Mouse (Mus musculus): Measurements from ENCODE around the gene Rtp3. TPM values are rescaled to one million over a fixed set of nuclear protein-coding genes. Genes with fewer than 3 reads are reported as not detected.

The Rtp3 gene
- not detected in 2 replicates for polyA plus RNA-seq (2015; fragmentation: Nextera tagmentation; extraction: Ambion mirVana)

GRCm38 (mm10) chr9:110990204-110990603, at the start of gene Rtp3:
TSS of gene Rtp3 (minus strand) at chr9:110990583.
- H3K27ac ChIP-seq (replicated peaks), result no peak within 1 kb of the TSS
- no peak within 1 kb of the TSS for H3K4me2 ChIP-seq (replicated peaks)
- ATAC-seq (replicated peaks), result no peak
- no peaks in the 10 kb centered on the region for H3K4me1 ChIP-seq
- no peaks in the 10 kb centered on the region for H3K9me3 ChIP-seq
- H3K27me3 ChIP-seq, result no peaks in the 10 kb centered on the region
- 71% methylated on average over 6 of the region's 6 CpGs for WGBS
- no peak within 1 kb of the TSS for H3K9ac ChIP-seq (replicated peaks)
- H3K36me3 ChIP-seq, result no peaks in the 10 kb centered on the region
- H3K4me3 ChIP-seq, result no peak within 1 kb of the TSS

GRCm38 (mm10) chr9:111039966-111040365, 49.6 kb upstream of the Rtp3 start:
- H3K27ac ChIP-seq (replicated peaks), result no peak overlapping the region
- no peaks in the 10 kb centered on the region for H3K9me3 ChIP-seq
- H3K4me3 ChIP-seq, result no peak overlapping the region
- no peak overlapping the region for H3K4me2 ChIP-seq (replicated peaks)
- H3K36me3 ChIP-seq, result no peaks in the 10 kb centered on the region
- no peaks in the 10 kb centered on the region for H3K4me1 ChIP-seq
- no peak for ATAC-seq (replicated peaks)
- no peaks in the 10 kb centered on the region for H3K27me3 ChIP-seq
- 82% methylated on average over 4 of the region's 4 CpGs for WGBS
- no peak overlapping the region for H3K9ac ChIP-seq (replicated peaks)

- ATAC-seq (replicated peaks), result no peak
- Histone ChIP-seq H3K4me1 (no peaks in the 10 kb centered on the region), H3K9me3 (no peaks in the 10 kb centered on the region), H3K27ac (replicated peaks) (no peak overlapping the region), H3K27me3 (no peaks in the 10 kb centered on the region), H3K9ac (replicated peaks) (no peak overlapping the region), H3K4me3 (no peak overlapping the region), H3K36me3 (no peaks in the 10 kb centered on the region), H3K4me2 (replicated peaks) (no peak overlapping the region)
- WGBS, result 88% methylated on average over 4 of the region's 4 CpGs
Observed at GRCm38 (mm10) chr9:111033717-111034116, 43.3 kb upstream of the Rtp3 start.

GRCm38 (mm10) chr9:111026791-111027190, 36.4 kb upstream of the Rtp3 start:
- H3K4me2 ChIP-seq (replicated peaks), result no peak overlapping the region
- no peaks in the 10 kb centered on the region for H3K27me3 ChIP-seq
- no peaks in the 10 kb centered on the region for H3K9me3 ChIP-seq
- no peak for ATAC-seq (replicated peaks)
- no peak overlapping the region for H3K27ac ChIP-seq (replicated peaks)
- H3K36me3 ChIP-seq, result no peaks in the 10 kb centered on the region
- no peaks in the 10 kb centered on the region for H3K4me1 ChIP-seq
- H3K9ac ChIP-seq (replicated peaks), result no peak overlapping the region
- no peak overlapping the region for H3K4me3 ChIP-seq
- 88% methylated on average over 10 of the region's 10 CpGs for WGBS

- Histone ChIP-seq H3K36me3 (no peaks in the 10 kb centered on the region), H3K4me2 (replicated peaks) (no peak within 1 kb of the TSS), H3K4me3 (no peak within 1 kb of the TSS), H3K9ac (replicated peaks) (no peak within 1 kb of the TSS), H3K27me3 (no peaks in the 10 kb centered on the region), H3K27ac (replicated peaks) (no peak within 1 kb of the TSS), H3K9me3 (no peaks in the 10 kb centered on the region), H3K4me1 (no peaks in the 10 kb centered on the region)
- no peak for ATAC-seq (replicated peaks)
- 70% methylated on average over 5 of the region's 5 CpGs for WGBS
Observed at GRCm38 (mm10) chr9:111019022-111019421, 28.6 kb upstream of the Rtp3 start, which contains the start of gene Ltf. TSS of gene Ltf (plus strand) at chr9:111019271.

- Histone ChIP-seq H3K36me3 (no peaks in the 10 kb centered on the region), H3K4me2 (replicated peaks) (no peak overlapping the region), H3K4me1 (no peaks in the 10 kb centered on the region), H3K27ac (replicated peaks) (no peak overlapping the region), H3K27me3 (no peaks in the 10 kb centered on the region), H3K9ac (replicated peaks) (no peak overlapping the region), H3K9me3 (no peaks in the 10 kb centered on the region), H3K4me3 (no peak overlapping the region)
- WGBS, result 82% methylated on average over 4 of the region's 4 CpGs
- no peak for ATAC-seq (replicated peaks)
Observed at GRCm38 (mm10) chr9:111015658-111016057, 25.3 kb upstream of the Rtp3 start.

GRCm38 (mm10) chr9:111012041-111012440, 21.7 kb upstream of the Rtp3 start:
- ATAC-seq (replicated peaks), result no peak
- Histone ChIP-seq H3K36me3 (no peaks in the 10 kb centered on the region), H3K9ac (replicated peaks) (no peak overlapping the region), H3K27ac (replicated peaks) (no peak overlapping the region), H3K27me3 (no peaks in the 10 kb centered on the region), H3K4me1 (no peaks in the 10 kb centered on the region), H3K4me3 (no peak overlapping the region), H3K4me2 (replicated peaks) (no peak overlapping the region), H3K9me3 (no peaks in the 10 kb centered on the region)
- WGBS, result 75% methylated on average over 3 of the region's 3 CpGs

GRCm38 (mm10) chr9:111011550-111011949, 21.2 kb upstream of the Rtp3 start:
- H3K4me2 ChIP-seq (replicated peaks), result no peak overlapping the region
- 88% methylated on average over 9 of the region's 9 CpGs for WGBS
- H3K4me3 ChIP-seq, result no peak overlapping the region
- H3K36me3 ChIP-seq, result no peaks in the 10 kb centered on the region
- H3K27ac ChIP-seq (replicated peaks), result no peak overlapping the region
- H3K9ac ChIP-seq (replicated peaks), result no peak overlapping the region
- H3K4me1 ChIP-seq, result no peaks in the 10 kb centered on the region
- H3K9me3 ChIP-seq, result no peaks in the 10 kb centered on the region
- no peak for ATAC-seq (replicated peaks)
- no peaks in the 10 kb centered on the region for H3K27me3 ChIP-seq

- Histone ChIP-seq H3K4me1 (no peaks in the 10 kb centered on the region), H3K27ac (replicated peaks) (no peak overlapping the region), H3K4me2 (replicated peaks) (no peak overlapping the region), H3K27me3 (no peaks in the 10 kb centered on the region), H3K9me3 (no peaks in the 10 kb centered on the region), H3K9ac (replicated peaks) (no peak overlapping the region), H3K4me3 (no peak overlapping the region), H3K36me3 (no peaks in the 10 kb centered on the region)
- 68% methylated on average over 3 of the region's 3 CpGs for WGBS
- ATAC-seq (replicated peaks), result no peak
Observed at GRCm38 (mm10) chr9:111009763-111010162, 19.4 kb upstream of the Rtp3 start.

GRCm38 (mm10) chr9:111006544-111006943, 16.2 kb upstream of the Rtp3 start:
- H3K4me3 ChIP-seq, result no peak overlapping the region
- ATAC-seq (replicated peaks), result no peak
- no peaks in the 10 kb centered on the region for H3K36me3 ChIP-seq
- H3K27ac ChIP-seq (replicated peaks), result no peak overlapping the region
- no peaks in the 10 kb centered on the region for H3K4me1 ChIP-seq
- H3K4me2 ChIP-seq (replicated peaks), result no peak overlapping the region
- no peaks in the 10 kb centered on the region for H3K27me3 ChIP-seq
- H3K9ac ChIP-seq (replicated peaks), result no peak overlapping the region
- 87% methylated on average over 2 of the region's 2 CpGs for whole genome bisulfite sequencing
- H3K9me3 ChIP-seq, result no peaks in the 10 kb centered on the region

GRCm38 (mm10) chr9:111003279-111003678, 12.9 kb upstream of the Rtp3 start:
- Histone ChIP-seq H3K36me3 (no peaks in the 10 kb centered on the region), H3K9me3 (no peaks in the 10 kb centered on the region), H3K4me2 (replicated peaks) (no peak overlapping the region), H3K4me1 (no peaks in the 10 kb centered on the region), H3K27me3 (no peaks in the 10 kb centered on the region), H3K9ac (replicated peaks) (no peak overlapping the region), H3K4me3 (no peak overlapping the region), H3K27ac (replicated peaks) (no peak overlapping the region)
- 86% methylated on average over 9 of the region's 9 CpGs for WGBS
- ATAC-seq (replicated peaks), result no peak

- H3K27me3 ChIP-seq, result no peaks in the 10 kb centered on the region
- no peak overlapping the region for H3K4me2 ChIP-seq (replicated peaks)
- WGBS, result 86% methylated on average over 12 of the region's 12 CpGs
- no peak overlapping the region for H3K9ac ChIP-seq (replicated peaks)
- H3K4me1 ChIP-seq, result no peaks in the 10 kb centered on the region
- H3K4me3 ChIP-seq, result no peak overlapping the region
- no peaks in the 10 kb centered on the region for H3K9me3 ChIP-seq
- H3K27ac ChIP-seq (replicated peaks), result no peak overlapping the region
- no peak for ATAC-seq (replicated peaks)
- no peaks in the 10 kb centered on the region for H3K36me3 ChIP-seq
Observed at GRCm38 (mm10) chr9:111001621-111002020, 11.2 kb upstream of the Rtp3 start.

- WGBS, result 83% methylated on average over 10 of the region's 10 CpGs
- Histone ChIP-seq H3K9me3 (no peaks in the 10 kb centered on the region), H3K36me3 (no peaks in the 10 kb centered on the region), H3K4me3 (no peak overlapping the region), H3K27me3 (no peaks in the 10 kb centered on the region), H3K4me1 (no peaks in the 10 kb centered on the region), H3K9ac (replicated peaks) (no peak overlapping the region), H3K4me2 (replicated peaks) (no peak overlapping the region), H3K27ac (replicated peaks) (no peak overlapping the region)
- no peak for ATAC-seq (replicated peaks)
Observed at GRCm38 (mm10) chr9:110999856-111000255, 9.5 kb upstream of the Rtp3 start.

Data from forebrain, embryonic 15.5 days (tissue).